Mouse (Mus musculus): ENCODE data around the gene Heg1.

The Heg1 gene

DNA sequence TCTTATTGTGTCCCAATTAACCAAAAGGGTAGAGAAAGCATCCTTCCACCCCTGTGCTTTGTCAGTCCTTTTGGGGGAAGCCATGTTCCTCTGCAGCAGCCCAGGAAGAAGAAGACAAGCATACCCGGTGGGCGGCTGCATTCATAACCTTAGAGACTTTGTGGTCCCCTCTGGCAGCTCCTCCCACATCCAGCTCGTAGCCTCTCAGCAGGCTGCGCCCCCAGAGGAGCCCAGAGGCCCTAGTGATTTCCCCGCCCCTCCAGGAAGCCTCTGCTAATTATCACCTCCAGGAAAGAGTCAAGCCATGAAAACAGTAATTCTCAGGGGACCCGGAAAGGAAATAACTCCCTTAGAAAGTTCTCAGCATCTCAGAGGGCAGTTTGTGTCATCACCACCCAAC, 21.1 kb downstream of the Heg1 start:
- no peak for DNase-seq (ENCODE audit: low read depth, low spot score)

GRCm38 (mm10) chr16:33706111-33706890, 22.1 kb downstream of the Heg1 start:
- no peak for DNase-seq (ENCODE audit: low read depth, low spot score)

DNA sequence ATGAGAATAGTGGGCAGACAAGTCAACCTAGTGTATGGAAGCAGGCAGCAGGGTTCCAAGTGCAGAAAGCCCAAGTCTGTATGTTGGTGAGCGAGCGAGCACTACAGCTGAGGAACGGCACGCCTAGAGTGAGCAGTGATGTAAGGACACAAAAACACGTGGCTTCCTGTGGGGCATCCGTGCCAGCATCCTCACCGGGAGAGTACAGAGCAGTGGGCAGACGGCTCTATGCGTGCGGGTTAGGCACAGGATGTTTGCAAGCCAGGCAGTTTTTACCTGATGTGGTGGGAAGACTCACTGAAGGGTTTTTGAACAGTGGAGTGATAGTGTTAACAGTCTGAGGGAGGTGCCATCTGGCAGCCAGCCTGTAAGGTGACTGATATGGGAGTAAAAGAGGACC, 23.9 kb downstream of the Heg1 start:
- no peak for DNase-seq (ENCODE audit: low read depth, low spot score)

DNA sequence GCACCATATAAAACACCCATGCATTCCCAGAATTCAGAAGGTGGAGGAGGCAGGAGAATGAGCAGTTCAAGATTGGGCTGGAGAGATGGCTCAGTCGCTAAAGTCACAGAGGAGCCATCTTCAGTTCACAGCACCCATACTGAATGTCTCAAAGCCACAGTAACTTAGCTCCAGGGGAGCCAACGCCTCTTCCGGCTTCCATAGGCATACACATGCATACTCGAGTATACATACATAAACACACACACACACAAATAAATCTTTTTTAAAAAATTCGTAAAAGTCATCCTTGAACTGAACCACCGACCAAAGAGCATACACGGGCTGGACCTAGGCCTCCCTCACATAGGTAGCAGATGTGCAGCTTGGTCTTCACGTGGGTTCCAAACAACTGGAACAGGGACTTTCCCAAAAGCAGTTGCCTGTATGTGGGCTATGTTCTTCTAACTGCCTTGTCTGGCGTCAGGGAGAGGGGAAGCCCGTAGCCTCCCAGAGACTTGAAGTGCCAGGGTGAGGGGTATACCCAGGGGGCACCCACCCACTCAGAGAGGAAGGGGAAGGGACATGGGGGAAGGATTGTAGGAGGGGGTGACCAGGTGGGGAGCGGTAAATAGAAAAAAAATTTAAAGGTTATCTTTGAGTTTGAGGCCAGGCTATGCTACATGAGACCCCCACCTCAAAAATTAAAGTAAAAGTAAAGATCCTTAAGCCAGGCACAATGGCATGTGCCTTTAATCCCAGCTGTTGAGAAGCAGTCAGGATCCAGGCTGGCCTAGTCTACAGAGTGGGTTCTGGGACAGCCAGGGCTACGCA, 24.6 kb downstream of the Heg1 start:
- no peak for DNase-seq (ENCODE audit: low read depth, low spot score)

GRCm38 (mm10) chr16:33714271-33714670, 30.1 kb downstream of the Heg1 start:
- DNase-seq (ENCODE audit: low read depth, low spot score) = peak; percentile 73

GRCm38 (mm10) chr16:33723241-33723640, 39.1 kb downstream of the Heg1 start:
- no peak for DNase-seq (ENCODE audit: low read depth, low spot score)

GRCm38 (mm10) chr16:33723983-33724382, 39.8 kb downstream of the Heg1 start:
- DNase-seq (ENCODE audit: low read depth, low spot score) = no peak

- DNase-seq (ENCODE audit: low read depth, low spot score) = no peak
Observed at GRCm38 (mm10) chr16:33726261-33726660, 42.1 kb downstream of the Heg1 start.

- DNase-seq (ENCODE audit: low read depth, low spot score) = no peak
Observed at GRCm38 (mm10) chr16:33726892-33727291, 42.7 kb downstream of the Heg1 start.

DNA sequence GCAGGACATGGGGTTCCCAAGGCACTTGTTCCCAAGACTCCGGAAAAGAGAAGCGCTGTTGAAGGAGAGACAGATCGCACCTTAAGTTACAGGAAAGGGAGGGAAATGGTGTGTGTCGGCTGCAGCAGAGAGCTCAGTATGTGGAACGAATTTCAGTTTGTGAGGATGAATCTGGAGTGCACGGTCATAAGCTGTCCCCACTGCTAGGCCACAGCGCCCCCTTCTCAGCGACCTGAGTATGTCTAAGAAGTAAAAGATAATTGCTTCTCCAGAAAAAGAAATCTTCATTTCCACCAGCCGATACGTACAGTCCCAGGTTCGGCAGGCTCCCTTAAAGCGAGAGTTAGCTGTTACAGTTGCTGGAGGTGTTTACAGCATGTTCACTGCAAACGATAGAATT, 44.3 kb downstream of the Heg1 start:
- no peak for DNase-seq (ENCODE audit: low read depth, low spot score)

GRCm38 (mm10) chr16:33731291-33731690, 47.1 kb downstream of the Heg1 start:
- no peak for DNase-seq (ENCODE audit: low read depth, low spot score)

DNA sequence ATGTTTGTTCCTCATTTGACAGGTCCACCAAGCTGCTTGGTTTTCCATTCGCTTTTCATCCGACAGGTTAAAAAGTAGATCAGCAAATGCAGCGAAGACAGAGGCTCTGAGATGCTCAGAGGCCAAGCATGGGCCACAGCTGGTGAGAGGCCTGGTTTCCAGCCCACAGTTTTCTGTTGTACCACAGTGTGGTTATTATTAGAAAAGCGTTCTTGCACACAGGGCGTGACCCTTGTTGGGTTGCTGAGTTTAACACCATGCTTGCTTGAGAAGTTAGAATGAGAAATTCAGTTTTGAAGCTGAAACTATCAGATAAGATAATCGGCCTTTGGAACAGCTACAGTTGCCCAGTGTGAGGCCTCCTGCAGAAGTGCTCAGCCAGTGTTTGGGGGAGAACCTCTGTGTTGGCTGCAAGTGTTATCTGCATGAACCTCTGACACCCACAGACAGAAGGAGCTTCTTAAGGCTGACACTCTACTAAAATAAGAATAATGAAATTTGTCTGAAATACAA, 48.1 kb downstream of the Heg1 start:
- no peak for DNase-seq (ENCODE audit: low read depth, low spot score)

DNA sequence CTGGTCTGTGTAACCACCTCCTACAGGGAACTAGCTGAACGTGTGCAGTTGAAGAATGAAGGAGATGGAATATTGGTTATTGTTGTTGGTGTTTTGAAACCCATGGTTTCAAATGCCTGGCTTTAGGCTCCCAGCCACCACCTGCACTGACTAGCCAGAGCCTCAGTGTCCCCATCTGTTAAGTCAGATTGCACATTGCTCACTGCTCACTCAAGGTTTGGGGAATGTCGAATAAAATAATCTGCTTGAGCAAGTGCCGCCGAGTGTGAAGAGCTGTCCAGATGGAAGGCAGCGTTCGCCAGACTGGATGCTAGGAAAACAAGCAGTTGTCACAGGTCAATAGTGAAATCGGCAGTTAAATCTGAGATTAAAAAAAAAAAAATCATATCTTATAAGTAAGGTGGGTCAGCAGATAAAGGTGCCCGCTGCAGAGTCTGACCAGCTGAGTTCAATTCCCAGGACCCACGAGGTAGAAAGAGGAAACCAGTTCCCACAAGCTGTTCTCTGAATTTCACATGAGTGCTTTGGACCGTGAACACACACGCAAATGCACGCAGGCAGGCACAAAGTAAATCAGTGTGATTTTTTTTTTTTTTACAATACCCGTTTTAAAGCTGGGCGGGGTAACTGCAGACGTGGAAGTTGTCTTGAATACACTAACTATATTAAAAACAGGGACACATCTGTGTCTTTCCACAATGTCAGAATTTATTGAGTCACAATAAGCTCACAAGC, 48.8 kb downstream of the Heg1 start:
- DNase-seq (ENCODE audit: low read depth, low spot score) = no peak

GRCm38 (mm10) chr16:33733864-33734263, 49.7 kb downstream of the Heg1 start:
- no peak for DNase-seq (ENCODE audit: low read depth, low spot score)

DNA sequence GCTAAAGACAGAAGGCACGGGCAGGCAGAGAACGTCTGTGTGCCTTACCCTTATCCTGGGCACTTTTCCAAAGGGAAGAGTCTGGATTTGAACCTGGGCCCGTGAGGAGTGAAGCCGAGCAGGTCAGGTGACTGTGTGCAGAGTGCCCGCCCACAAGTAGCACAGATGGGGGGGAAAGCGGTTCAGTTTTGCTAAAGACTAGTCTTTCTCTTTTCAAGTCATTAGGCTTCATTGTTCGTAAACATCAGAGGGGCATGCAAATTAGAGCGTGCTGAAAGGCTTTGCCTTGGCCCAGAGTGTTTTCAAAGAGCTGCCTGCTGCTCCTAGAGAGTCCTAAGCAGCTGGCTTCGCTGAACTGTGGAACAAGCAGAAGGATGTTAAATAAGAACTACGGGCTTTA, 50.4 kb downstream of the Heg1 start:
- DNase-seq (ENCODE audit: low read depth, low spot score) = peak; percentile 55

- no peak for DNase-seq (ENCODE audit: low read depth, low spot score)
Observed at GRCm38 (mm10) chr16:33735238-33735637, 51.1 kb downstream of the Heg1 start.

DNA sequence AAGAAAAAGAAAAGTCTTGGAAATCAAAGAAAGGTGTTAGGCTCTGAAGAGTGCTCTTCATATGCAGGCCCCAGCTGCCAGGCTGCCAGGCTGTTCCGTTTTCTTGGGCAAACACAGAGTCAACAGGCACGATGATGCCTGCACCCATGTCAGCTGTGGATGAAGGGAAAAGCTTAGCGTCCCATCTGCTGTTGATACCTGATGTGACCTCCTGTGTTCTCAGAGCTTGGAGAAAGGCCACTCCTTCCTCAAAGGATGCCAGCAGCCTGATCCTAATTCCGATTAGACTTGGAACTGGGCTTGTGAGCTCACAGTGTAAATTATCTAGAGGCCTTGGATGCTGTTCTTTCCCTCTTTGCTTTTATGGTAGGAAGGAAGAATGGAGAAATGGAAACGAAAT, 51.6 kb downstream of the Heg1 start:
- no peak for DNase-seq (ENCODE audit: low read depth, low spot score)

DNA sequence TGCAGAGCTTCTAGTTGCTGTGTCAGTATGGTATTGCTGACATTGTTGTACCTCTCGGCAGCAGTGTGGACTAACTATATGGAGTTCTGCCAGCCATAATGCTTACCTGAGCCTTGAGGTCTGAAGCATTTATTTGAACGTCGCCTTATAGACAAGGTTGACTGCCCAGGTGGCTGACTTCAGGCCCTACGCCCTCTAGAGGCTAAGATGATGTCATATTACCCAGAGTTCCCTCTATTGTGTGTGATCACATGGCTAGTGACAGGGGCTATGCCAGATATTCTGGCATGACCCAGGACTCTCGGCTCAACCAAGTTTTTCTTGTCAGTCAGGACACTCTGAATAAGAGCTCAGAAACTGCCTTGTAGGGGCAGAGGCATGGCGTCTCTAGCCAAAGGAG, 52.6 kb downstream of the Heg1 start:
- no peak for DNase-seq (ENCODE audit: low read depth, low spot score)

DNA sequence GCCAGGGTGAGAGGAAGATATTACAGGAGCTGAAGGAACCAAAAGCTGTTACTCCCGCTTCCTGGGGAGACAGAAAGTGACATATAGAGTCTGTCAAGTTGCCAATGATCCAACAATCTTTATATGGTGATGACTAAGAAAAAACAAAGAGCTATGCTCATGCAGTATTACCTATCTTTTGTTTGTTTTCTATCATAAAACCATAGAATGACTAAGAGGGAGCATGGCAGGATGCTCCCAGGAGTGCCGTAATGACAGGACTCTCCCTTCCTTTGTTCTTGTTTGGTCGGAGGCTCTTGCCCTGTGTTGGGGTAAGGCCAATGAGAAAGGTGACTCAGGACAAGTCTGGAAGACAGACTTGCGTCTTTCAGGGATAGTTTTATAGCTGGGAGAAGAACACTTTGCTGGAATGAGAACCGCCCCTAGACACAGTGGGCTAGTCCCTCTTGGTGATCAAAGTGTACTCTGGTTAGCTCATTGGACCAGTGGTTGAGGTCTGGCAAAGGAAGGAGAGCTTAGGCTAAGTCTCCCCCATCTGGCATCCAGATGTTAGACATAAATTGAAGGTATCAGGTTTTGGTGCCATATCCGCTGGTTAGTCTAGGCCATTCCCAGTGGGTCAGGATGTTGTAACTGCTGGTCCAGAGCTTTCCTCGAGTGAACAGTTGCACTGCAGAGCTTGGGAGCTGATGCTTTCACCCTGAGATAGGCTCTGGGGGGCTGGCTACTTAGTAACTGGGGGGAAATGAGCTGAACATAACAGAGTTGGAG, 55.0 kb downstream of the Heg1 start:
- DNase-seq (ENCODE audit: low read depth, low spot score) = no peak

DNA sequence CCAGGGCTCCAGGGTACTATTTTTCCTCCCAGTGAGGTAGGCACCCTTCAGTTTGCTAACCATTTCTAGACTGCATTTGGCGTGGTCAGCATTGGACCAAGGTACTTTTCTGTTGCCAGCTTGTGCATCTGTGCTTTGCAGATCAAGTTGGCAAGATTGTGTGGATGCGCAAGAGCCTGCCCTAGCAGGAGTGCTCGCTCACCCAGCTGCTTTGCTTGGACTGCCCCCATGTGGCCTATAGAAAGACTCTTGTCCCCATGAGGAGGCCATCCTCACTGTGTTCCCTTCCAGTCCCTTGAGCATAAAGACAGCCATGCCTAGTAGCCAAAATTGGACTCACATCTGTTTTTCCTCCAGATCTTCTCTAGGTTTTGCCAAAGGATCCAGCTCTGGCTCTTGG, 55.6 kb downstream of the Heg1 start:
- no peak for DNase-seq (ENCODE audit: low read depth, low spot score)

DNA sequence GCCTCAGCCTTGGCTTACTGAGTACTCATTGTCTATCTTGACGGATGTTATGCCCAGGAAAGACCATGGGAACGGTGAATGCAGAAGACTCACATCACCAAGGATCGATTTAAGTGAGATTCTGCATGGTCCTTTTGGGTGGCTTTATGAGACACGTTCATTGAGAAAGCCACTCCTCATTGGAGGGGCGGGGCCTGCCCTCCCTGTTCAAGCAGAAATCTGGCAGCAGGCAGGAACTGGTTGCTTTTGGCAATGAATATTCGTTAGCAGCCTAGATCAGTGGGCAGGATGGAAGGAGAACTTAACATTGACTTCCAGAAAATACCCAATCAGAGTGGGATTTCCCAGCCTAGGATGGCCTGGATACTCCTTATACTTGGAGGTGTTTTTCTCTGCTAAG, 56.2 kb downstream of the Heg1 start:
- no peak for DNase-seq (ENCODE audit: low read depth, low spot score)

Data from WW6 (cell line).